Mouse (Mus musculus) myocyte (in vitro differentiated cells): ENCODE measurements around the gene Grk5. TPM values are rescaled to one million over a fixed set of nuclear protein-coding genes. Genes with fewer than 3 reads are reported as not detected.

Experiments used
- H3K27me3 ChIP-seq: one replicate; pipeline ENCODE4 v1.6.1; 2011; ENCODE audit not compliant: control insufficient read depth, insufficient read depth, insufficient read length
- H3K36me3 ChIP-seq: one replicate; pipeline ENCODE4 v1.6.1; 2011; ENCODE audit not compliant: control insufficient read depth, insufficient read depth
- H3K4me2 ChIP-seq: one replicate; pipeline ENCODE4 v1.6.1; 2011; ENCODE audit warnings: low read depth, control low read depth
- H3K4me3 ChIP-seq: one replicate; pipeline ENCODE4 v1.5.1; 2011; ENCODE audit warnings: mild to moderate bottlenecking, control low read depth, moderate library complexity
- H3K79me2 ChIP-seq: one replicate; pipeline ENCODE4 v1.6.1; 2011; ENCODE audit not compliant: control insufficient read depth, insufficient read depth
- H3ac ChIP-seq: one replicate; pipeline ENCODE4 v1.6.1; 2011; ENCODE audit not compliant: control insufficient read depth, insufficient read length
- CEBPB ChIP-seq: IDR thresholded peaks from 2 replicates; pipeline ENCODE4 v1.6.1; 2011; ENCODE audit warnings: mild to moderate bottlenecking, moderate library complexity; ENCODE audit not compliant: poor library complexity, insufficient read depth, severe bottlenecking
- E2F4 ChIP-seq: IDR thresholded peaks from one replicate; pipeline ENCODE4 v1.6.1; 2011; ENCODE audit warnings: mild to moderate bottlenecking, control low read depth, moderate library complexity; ENCODE audit not compliant: insufficient read depth
- MAX ChIP-seq: IDR thresholded peaks from one replicate; pipeline ENCODE4 v1.6.1; 2011; ENCODE audit warnings: low read depth, mild to moderate bottlenecking, control low read depth
- MYOD1 ChIP-seq, 3 experiments: IDR thresholded peaks; one replicate each; pipeline ENCODE4 v1.6.1; 2011; ENCODE audit warnings: control low read depth in 2 of 3, low read depth in 2 of 3, mild to moderate bottlenecking in 2 of 3, moderate library complexity in 1 of 3; ENCODE audit not compliant: insufficient read length in 2 of 3, control insufficient read depth in 1 of 3
- MYOG ChIP-seq, 3 experiments: IDR thresholded peaks; one replicate each; pipeline ENCODE4 v1.6.1; 2011; ENCODE audit warnings: control low read depth in 2 of 3, low read depth in 2 of 3, mild to moderate bottlenecking in 2 of 3; ENCODE audit not compliant: insufficient read length in 2 of 3, control insufficient read depth in 1 of 3, insufficient read depth in 1 of 3
- POLR2A ChIP-seq: IDR thresholded peaks from one replicate; pipeline ENCODE4 v1.6.1; 2011; ENCODE audit warnings: low read depth, mild to moderate bottlenecking, control low read depth, moderate library complexity; ENCODE audit not compliant: insufficient read length
- POLR2AphosphoS2 ChIP-seq: IDR thresholded peaks from one replicate; pipeline ENCODE4 v1.6.1; 2011; ENCODE audit warnings: low read depth, control low read depth; ENCODE audit not compliant: insufficient read length
- REST ChIP-seq: IDR thresholded peaks from one replicate; pipeline ENCODE4 v1.6.1; 2011; ENCODE audit warnings: mild to moderate bottlenecking, control low read depth, moderate library complexity; ENCODE audit not compliant: insufficient read depth, insufficient read length
- SRF ChIP-seq: IDR thresholded peaks from one replicate; pipeline ENCODE4 v1.6.1; 2011; ENCODE audit warnings: low read depth; ENCODE audit not compliant: control insufficient read depth, insufficient read length
- TCF12 ChIP-seq: IDR thresholded peaks from one replicate; pipeline ENCODE4 v1.6.1; 2011; ENCODE audit warnings: mild to moderate bottlenecking, control low read depth; ENCODE audit not compliant: poor library complexity, insufficient read depth, severe bottlenecking
- TCF3 ChIP-seq: IDR thresholded peaks from one replicate; pipeline ENCODE4 v1.6.1; 2011; ENCODE audit warnings: low read depth, control low read depth; ENCODE audit not compliant: insufficient read length
- USF1 ChIP-seq: IDR thresholded peaks from one replicate; pipeline ENCODE4 v1.6.1; 2011; ENCODE audit warnings: low read depth, mild to moderate bottlenecking, control low read depth, moderate library complexity
- polyA plus RNA-seq: library from polyadenylated mRNA; unstranded; fragments of >200 nt; fragmentation: generic; extraction: Trizol; gene quantifications from one replicate; pipeline ENCODE4 v1.2.1, GENCODE M21; 2012; ENCODE audit warnings: missing spikeins

Grk5 gene
- polyA plus RNA-seq, 1 experiment = 4.0 TPM

GRCm38 (mm10) chr19:61021939-61022566 is 132.5 kb downstream of the Grk5 start:
- Histone ChIP-seq H3K79me2 (no peaks in the 10 kb centered on the region), H3ac (no peak overlapping the region), H3K4me2 (no peak overlapping the region), H3K4me3 (no peak overlapping the region), H3K27me3 (no peaks in the 10 kb centered on the region), H3K36me3 (no peaks in the 10 kb centered on the region)
- TF ChIP-seq USF1 (no peak), MAX (no peak), MYOD1 (IDR thresholded peaks at IDR 0.05; ENCODE audit: control insufficient read depth in 1 of 3, insufficient read length in 2 of 3, low read depth in 2 of 3) (no peak), SRF (no peak), REST (no peak), MYOG (IDR thresholded peaks at IDR 0.05; ENCODE audit: control insufficient read depth in 1 of 3, insufficient read depth in 1 of 3, insufficient read length in 2 of 3, low read depth in 2 of 3) (no peak), POLR2A (no peak), TCF3 (no peak), E2F4 (no peak), CEBPB (no peak), POLR2AphosphoS2 (no peak), TCF12 (no peak)

DNA sequence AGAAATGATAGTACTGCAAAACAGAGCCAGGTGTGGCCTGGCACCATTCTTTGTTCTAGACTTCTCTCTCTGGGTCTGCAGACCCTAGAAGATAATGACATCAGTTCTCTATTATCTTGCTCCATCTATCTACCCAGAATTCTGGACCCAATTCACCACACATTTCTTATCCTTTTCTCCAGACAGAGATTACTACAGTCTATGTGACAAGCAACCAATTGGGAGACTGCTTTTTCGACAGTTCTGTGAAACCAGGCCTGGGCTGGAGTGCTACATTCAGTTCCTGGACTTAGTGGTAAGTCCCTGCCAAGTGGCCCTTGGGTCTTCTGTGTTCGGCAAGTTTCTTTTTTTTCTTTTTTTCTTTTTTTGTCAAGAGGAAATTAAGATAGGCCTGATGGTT is 142.0 kb downstream of the Grk5 start:
- Histone ChIP-seq H3K27me3 (no peaks in the 10 kb centered on the region), H3K4me2 (no peak overlapping the region), H3K79me2 (no peaks in the 10 kb centered on the region), H3K4me3 (no peak overlapping the region), H3K36me3 (no peaks in the 10 kb centered on the region), H3ac (no peak overlapping the region)
- TF ChIP-seq USF1 (no peak), MAX (no peak), CEBPB (no peak), E2F4 (no peak), TCF3 (no peak), POLR2A (no peak), MYOD1 (IDR thresholded peaks at IDR 0.05; ENCODE audit: control insufficient read depth in 1 of 3, insufficient read length in 2 of 3, low read depth in 2 of 3) (no peak), TCF12 (no peak), POLR2AphosphoS2 (no peak), MYOG (IDR thresholded peaks at IDR 0.05; ENCODE audit: control insufficient read depth in 1 of 3, insufficient read depth in 1 of 3, insufficient read length in 2 of 3, low read depth in 2 of 3) (no peak), REST (no peak), SRF (no peak)

DNA sequence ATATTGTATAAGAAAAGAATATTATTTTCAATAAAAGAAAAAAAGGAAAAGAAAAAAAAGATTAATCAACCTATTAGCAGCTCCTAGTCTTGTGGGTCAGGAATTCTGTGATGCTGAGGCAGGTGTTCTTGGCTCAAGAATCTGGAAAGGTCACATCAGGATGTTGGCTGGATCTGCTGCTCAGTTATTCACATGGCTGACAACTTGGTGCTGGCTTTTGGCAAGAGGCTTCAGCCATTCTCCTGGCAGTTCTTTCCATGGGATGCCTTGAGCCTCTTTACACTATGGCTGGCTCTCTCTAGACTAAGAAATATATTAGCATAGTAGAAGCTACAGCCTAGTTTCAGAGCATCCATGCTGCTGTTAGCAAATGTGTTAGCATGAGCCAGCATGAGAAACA is 149.6 kb downstream of the Grk5 start:
- Histone ChIP-seq H3K27me3 (no peaks in the 10 kb centered on the region), H3K79me2 (no peaks in the 10 kb centered on the region), H3K36me3 (no peaks in the 10 kb centered on the region), H3K4me2 (no peak overlapping the region), H3ac (no peak overlapping the region), H3K4me3 (no peak overlapping the region)
- TF ChIP-seq TCF12 (no peak), TCF3 (no peak), REST (no peak), CEBPB (no peak), MYOG (IDR thresholded peaks at IDR 0.05; ENCODE audit: control insufficient read depth in 1 of 3, insufficient read depth in 1 of 3, insufficient read length in 2 of 3, low read depth in 2 of 3) (no peak), MAX (no peak), POLR2AphosphoS2 (no peak), MYOD1 (IDR thresholded peaks at IDR 0.05; ENCODE audit: control insufficient read depth in 1 of 3, insufficient read length in 2 of 3, low read depth in 2 of 3) (no peak), SRF (no peak), E2F4 (no peak), POLR2A (no peak), USF1 (no peak)

DNA sequence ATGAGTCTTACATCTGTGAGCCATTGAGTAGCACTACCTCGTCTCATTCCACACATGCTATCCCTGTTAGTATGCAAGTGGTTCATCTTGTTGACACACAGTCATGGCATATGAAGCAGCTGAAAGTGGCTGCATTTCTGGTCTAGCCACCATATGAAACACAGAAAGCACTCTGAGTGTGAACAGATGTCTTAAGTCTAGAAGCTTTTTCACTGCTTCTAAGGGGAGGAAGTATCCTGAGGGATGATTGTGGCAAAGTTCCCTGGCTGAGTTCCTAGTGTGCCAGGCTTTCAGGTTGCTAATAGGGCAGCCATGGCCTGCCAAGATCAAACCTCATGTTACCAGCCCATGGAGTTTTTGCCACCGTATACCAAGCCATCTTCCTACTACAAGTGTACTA is 159.1 kb downstream of the Grk5 start:
- Histone ChIP-seq H3K4me3 (no peak overlapping the region), H3K79me2 (no peaks in the 10 kb centered on the region), H3K4me2 (no peak overlapping the region), H3K36me3 (no peaks in the 10 kb centered on the region), H3ac (no peak overlapping the region), H3K27me3 (no peaks in the 10 kb centered on the region)
- no peak for TF ChIP-seq TCF12
- no peak for TF ChIP-seq REST
- TF ChIP-seq MYOD1 (IDR thresholded peaks at IDR 0.05; ENCODE audit: control insufficient read depth in 1 of 3, insufficient read length in 2 of 3, low read depth in 2 of 3) = peak in 1 of 3 experiments; percentile 8
- peak in 1 of 3 experiments; percentile 28 for TF ChIP-seq MYOG (IDR thresholded peaks at IDR 0.05; ENCODE audit: control insufficient read depth in 1 of 3, insufficient read depth in 1 of 3, insufficient read length in 2 of 3, low read depth in 2 of 3)
